Mouse (Mus musculus) myocyte (in vitro differentiated cells): ENCODE results near the gene Mon2.

Source experiments
- CEBPB ChIP-seq: IDR thresholded peaks from 2 replicates; pipeline ENCODE4 v1.6.1; 2011; ENCODE audit warnings: mild to moderate bottlenecking, moderate library complexity; ENCODE audit not compliant: poor library complexity, insufficient read depth, severe bottlenecking
- MYOD1 ChIP-seq, 3 experiments: IDR thresholded peaks; one replicate each; pipeline ENCODE4 v1.6.1; 2011; ENCODE audit warnings: control low read depth in 2 of 3, low read depth in 2 of 3, mild to moderate bottlenecking in 2 of 3, moderate library complexity in 1 of 3; ENCODE audit not compliant: insufficient read length in 2 of 3, control insufficient read depth in 1 of 3
- MYOG ChIP-seq, 3 experiments: IDR thresholded peaks; one replicate each; pipeline ENCODE4 v1.6.1; 2011; ENCODE audit warnings: control low read depth in 2 of 3, low read depth in 2 of 3, mild to moderate bottlenecking in 2 of 3; ENCODE audit not compliant: insufficient read length in 2 of 3, control insufficient read depth in 1 of 3, insufficient read depth in 1 of 3
- POLR2A ChIP-seq: IDR thresholded peaks from one replicate; pipeline ENCODE4 v1.6.1; 2011; ENCODE audit warnings: low read depth, mild to moderate bottlenecking, control low read depth, moderate library complexity; ENCODE audit not compliant: insufficient read length
- POLR2AphosphoS2 ChIP-seq: IDR thresholded peaks from one replicate; pipeline ENCODE4 v1.6.1; 2011; ENCODE audit warnings: low read depth, control low read depth; ENCODE audit not compliant: insufficient read length
- TCF12 ChIP-seq: IDR thresholded peaks from one replicate; pipeline ENCODE4 v1.6.1; 2011; ENCODE audit warnings: mild to moderate bottlenecking, control low read depth; ENCODE audit not compliant: poor library complexity, insufficient read depth, severe bottlenecking
- TCF3 ChIP-seq: IDR thresholded peaks from one replicate; pipeline ENCODE4 v1.6.1; 2011; ENCODE audit warnings: low read depth, control low read depth; ENCODE audit not compliant: insufficient read length
- USF1 ChIP-seq: IDR thresholded peaks from one replicate; pipeline ENCODE4 v1.6.1; 2011; ENCODE audit warnings: low read depth, mild to moderate bottlenecking, control low read depth, moderate library complexity

GRCm38 (mm10) chr10:123032078-123032646, 44.1 kb downstream of the Mon2 start:
- TF ChIP-seq POLR2A = no peak
- TF ChIP-seq TCF3 = peak; percentile 85
- TF ChIP-seq USF1 = no peak
- peak in 2 of 3 experiments; percentile 69 to 87 for TF ChIP-seq MYOD1 (IDR thresholded peaks at IDR 0.05; ENCODE audit: control insufficient read depth in 1 of 3, insufficient read length in 2 of 3, low read depth in 2 of 3)
- TF ChIP-seq POLR2AphosphoS2 = no peak
- peak in 2 of 3 experiments; percentile 85 to 86 for TF ChIP-seq MYOG (IDR thresholded peaks at IDR 0.05; ENCODE audit: control insufficient read depth in 1 of 3, insufficient read depth in 1 of 3, insufficient read length in 2 of 3, low read depth in 2 of 3)
- no peak for TF ChIP-seq CEBPB
- peak; percentile 64 for TF ChIP-seq TCF12
